Mouse (Mus musculus) heart, embryonic 12.5 days (tissue): Measurements from ENCODE around the gene Nav1. TPM values are rescaled to one million over a fixed set of nuclear protein-coding genes. Genes with fewer than 3 reads are reported as not detected.

ENCODE experiments used
- ATAC-seq: fragments of 200-750 bp; cut with Nextera tagmentation; 2 replicates; pipeline ENCODE4 v1.8.0; 2017; ENCODE audit warnings: moderate TSS enrichment, moderate library complexity; ENCODE audit not compliant: insufficient number of reproducible peaks, low FRiP score
- H3K27ac ChIP-seq: fragments of 300-500 bp; sonication (generic); 2 replicates; pipeline ENCODE4 v1.5.1; 2016; ENCODE audit warnings: mild to moderate bottlenecking, moderate library complexity; ENCODE audit not compliant: poor library complexity, severe bottlenecking
- H3K27me3 ChIP-seq: fragments of 300-500 bp; sonication (generic); replicated peaks from 2 replicates; pipeline ENCODE4 v1.6.1; 2016; ENCODE audit warnings: mild to moderate bottlenecking, moderate library complexity
- H3K36me3 ChIP-seq: fragments of 300-500 bp; sonication (generic); 2 replicates; pipeline ENCODE4 v1.6.1; 2016; ENCODE audit warnings: mild to moderate bottlenecking, moderate library complexity
- H3K4me1 ChIP-seq: fragments of 300-500 bp; sonication (generic); replicated peaks from 2 replicates; pipeline ENCODE4 v1.6.1; 2016; ENCODE audit warnings: mild to moderate bottlenecking
- H3K4me2 ChIP-seq: fragments of 300-500 bp; sonication (generic); 2 replicates; pipeline ENCODE4 v1.6.1; 2016; ENCODE audit warnings: mild to moderate bottlenecking, moderate library complexity
- H3K4me3 ChIP-seq: fragments of 300-500 bp; sonication (generic); 2 replicates; pipeline ENCODE4 v1.5.1; 2016; ENCODE audit warnings: mild to moderate bottlenecking
- H3K9ac ChIP-seq: fragments of 300-500 bp; sonication (generic); 2 replicates; pipeline ENCODE4 v1.6.1; 2016; ENCODE audit warnings: mild to moderate bottlenecking, moderate library complexity
- H3K9me3 ChIP-seq: fragments of 300-500 bp; sonication (generic); replicated peaks from 2 replicates; pipeline ENCODE4 v1.6.1; 2016; ENCODE audit warnings: mild to moderate bottlenecking, moderate library complexity
- WGBS: fragments of 180-500 bp; shearing (Covaris S2); methylation state at CpG from one replicate; pipeline ENCODE4 v1.1.7; 2016; 5-methylcytosine and 5-hydroxymethylcytosine counted together
- polyA plus RNA-seq: library from polyadenylated mRNA; unstranded; fragments of >200 nt; fragmentation: Nextera tagmentation; extraction: Ambion mirVana; gene quantifications from 2 replicates; pipeline ENCODE4 v1.2.1, GENCODE M21; 2016

Gene Nav1
- polyA plus RNA-seq, 1 experiment from 2014 or later = 38.9 TPM

DNA sequence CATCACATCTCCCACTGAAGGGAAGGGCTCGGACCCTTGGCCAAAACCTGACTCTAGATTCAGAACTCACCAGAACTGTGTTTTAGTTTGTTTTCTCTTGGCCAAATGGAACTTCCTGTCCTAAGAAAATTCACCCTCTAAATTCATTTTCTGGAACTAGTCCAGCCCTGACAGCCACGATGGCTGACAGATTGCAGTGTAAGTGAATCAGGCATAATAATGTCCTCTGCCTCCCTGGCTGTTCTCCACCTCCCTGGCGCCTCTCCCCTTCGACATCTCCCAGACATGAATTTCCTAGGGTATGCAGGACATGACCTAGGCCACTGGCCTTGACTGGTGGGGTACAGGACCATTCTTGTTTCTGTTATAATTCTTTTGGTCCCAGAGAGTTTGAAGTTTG, 144.8 kb downstream of the Nav1 start:
- Histone ChIP-seq H3K27me3 (no peaks in the 10 kb centered on the region), H3K9ac (no peak overlapping the region), H3K4me1 (peaks cover 11% of the 10 kb centered on the region), H3K4me2 (no peak overlapping the region), H3K4me3 (no peak overlapping the region), H3K9me3 (no peaks in the 10 kb centered on the region), H3K36me3 (peaks cover 94% of the 10 kb centered on the region), H3K27ac (peak overlapping the region; percentile 55; the same call in 1 of the 2 replicates)
- WGBS = 53% methylated on average over 4 of the region's 4 CpGs
- no peak for ATAC-seq

DNA sequence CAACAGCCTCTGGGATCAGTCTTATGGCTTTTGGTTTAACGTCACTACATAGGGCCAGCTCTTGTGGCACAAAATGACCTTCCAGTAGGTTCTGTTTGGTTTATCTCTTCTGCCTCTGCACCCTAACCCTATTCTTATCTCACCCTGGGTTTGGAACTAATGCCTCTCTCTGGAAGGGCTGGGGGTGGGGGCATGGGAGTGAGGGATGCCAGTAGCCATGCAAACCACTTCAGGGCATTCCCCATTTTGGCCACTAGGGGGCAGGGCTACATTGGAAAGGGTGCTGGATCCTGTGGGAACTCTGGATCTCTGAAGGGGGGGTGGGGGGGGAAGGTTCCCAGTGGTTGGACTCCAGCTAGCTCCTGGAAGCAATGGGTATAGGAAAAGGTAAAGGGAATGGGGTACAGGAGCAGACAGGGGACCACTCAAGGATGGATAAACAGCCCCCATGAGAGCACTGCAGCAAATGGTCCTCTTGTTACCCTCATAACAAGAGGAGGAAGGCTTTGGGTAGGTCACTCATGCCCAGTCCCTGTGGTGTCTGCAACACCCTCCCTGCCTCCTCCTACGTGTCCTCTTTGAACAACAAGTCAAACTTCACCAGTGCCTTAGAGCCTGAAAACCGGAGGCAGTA, 145.9 kb downstream of the Nav1 start:
- no peak for ATAC-seq
- Histone ChIP-seq H3K4me3 (no peak overlapping the region), H3K27me3 (no peaks in the 10 kb centered on the region), H3K4me1 (peaks cover 11% of the 10 kb centered on the region), H3K27ac (no peak overlapping the region), H3K9ac (no peak overlapping the region; the same call in 1 of the 2 replicates), H3K4me2 (no peak overlapping the region), H3K9me3 (no peaks in the 10 kb centered on the region), H3K36me3 (peaks cover 94% of the 10 kb centered on the region)
- WGBS = 69% methylated on average over 3 of the region's 3 CpGs

DNA sequence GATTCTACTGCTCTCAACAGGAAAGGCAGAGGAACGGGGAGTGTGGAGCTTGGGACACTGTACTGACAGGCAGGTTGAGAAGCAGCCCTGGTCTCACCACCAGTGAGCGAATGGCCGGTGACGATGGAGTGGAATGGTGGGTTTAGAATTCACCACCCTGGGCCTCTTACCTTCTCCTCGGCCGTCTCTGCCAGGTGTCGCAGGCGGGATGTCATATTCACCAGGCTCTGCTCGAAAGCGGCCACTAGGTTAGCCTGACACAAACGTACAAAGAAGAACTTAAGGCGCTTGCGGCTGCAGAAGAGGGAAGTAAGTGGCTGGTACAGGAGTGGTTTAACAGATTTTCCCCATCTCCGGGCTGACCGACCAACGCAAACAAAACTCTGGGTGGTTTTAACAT, 146.6 kb downstream of the Nav1 start:
- no peak for ATAC-seq
- Histone ChIP-seq H3K4me2 (no peak overlapping the region), H3K27me3 (no peaks in the 10 kb centered on the region), H3K27ac (no peak overlapping the region), H3K9me3 (no peaks in the 10 kb centered on the region), H3K4me3 (no peak overlapping the region), H3K4me1 (peaks cover 11% of the 10 kb centered on the region), H3K36me3 (peaks cover 94% of the 10 kb centered on the region), H3K9ac (no peak overlapping the region)
- WGBS = 90% methylated on average over 16 of the region's 16 CpGs

DNA sequence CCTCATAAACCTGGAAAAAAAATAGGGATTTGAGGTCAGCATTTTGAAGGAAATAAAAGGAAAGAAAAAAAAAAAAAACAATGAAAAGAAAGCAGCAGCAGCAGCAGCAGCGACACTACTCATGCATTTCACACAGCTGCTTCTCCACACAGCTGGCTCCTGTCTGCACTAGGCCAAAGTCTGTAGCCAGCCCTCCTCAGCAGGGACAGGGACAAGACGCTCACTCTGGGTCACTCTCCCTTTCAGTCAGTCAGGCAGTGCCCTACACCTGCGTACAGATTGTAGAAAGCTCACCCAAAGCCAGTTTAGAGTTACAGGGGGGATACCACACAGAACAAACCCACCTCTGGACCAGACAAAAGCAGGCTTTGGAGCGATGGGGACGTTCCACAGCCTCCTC, 149.2 kb downstream of the Nav1 start:
- Histone ChIP-seq H3K27ac (no peak overlapping the region), H3K36me3 (peaks cover 92% of the 10 kb centered on the region), H3K27me3 (no peaks in the 10 kb centered on the region), H3K9ac (no peak overlapping the region), H3K4me1 (peaks cover 11% of the 10 kb centered on the region), H3K4me2 (no peak overlapping the region), H3K9me3 (no peaks in the 10 kb centered on the region), H3K4me3 (no peak overlapping the region)
- no peak for ATAC-seq
- 83% methylated on average over 5 of the region's 5 CpGs for WGBS

DNA sequence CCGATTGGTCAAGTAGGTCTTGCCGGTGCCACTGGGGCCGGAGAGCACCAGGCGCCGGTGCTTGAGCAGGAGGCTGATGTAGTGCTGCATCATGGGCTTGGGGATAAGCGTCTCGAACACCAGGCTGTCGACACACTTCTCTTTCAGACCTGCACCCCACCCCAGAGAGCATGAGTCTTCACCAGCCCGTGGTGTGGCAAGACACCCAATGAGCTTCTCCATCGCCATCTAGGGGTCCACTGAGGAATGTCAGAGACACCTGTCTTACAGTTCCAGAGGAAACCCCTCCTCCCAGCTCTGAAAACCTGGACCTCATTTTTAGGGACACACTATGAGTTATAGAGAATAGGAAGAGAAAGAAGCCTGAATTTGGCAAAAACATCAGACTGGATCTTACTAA, 154.8 kb downstream of the Nav1 start:
- no peaks in the 10 kb centered on the region for H3K4me1 ChIP-seq
- no peak overlapping the region for H3K27ac ChIP-seq
- WGBS = 63% methylated on average over 10 of the region's 10 CpGs
- H3K27me3 ChIP-seq = no peaks in the 10 kb centered on the region
- no peak overlapping the region for H3K4me3 ChIP-seq
- no peak for ATAC-seq
- no peak overlapping the region for H3K9ac ChIP-seq
- H3K36me3 ChIP-seq = peaks cover 89% of the 10 kb centered on the region
- H3K9me3 ChIP-seq = no peaks in the 10 kb centered on the region
- H3K4me2 ChIP-seq = no peak overlapping the region

DNA sequence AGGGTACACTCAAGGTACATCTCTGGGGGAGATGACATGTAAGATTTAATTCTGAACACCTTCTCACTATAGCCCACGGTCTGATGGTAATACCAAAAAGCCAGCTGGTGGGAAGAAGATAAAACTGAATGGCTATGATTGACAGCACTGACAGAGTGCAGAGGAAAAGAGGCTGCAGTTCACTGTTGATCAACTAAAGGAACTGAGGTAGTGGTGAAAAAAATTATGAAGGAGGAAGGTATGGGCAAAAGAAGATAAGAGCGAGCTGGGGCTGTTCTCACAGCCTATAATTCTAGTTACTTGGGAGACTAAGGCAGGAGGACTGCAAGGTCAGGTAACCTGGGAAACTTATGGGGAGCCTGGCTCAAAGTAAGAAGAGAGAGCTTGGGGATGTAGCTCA, 155.7 kb downstream of the Nav1 start:
- no peaks in the 10 kb centered on the region for H3K9me3 ChIP-seq
- no peak overlapping the region for H3K4me3 ChIP-seq
- H3K9ac ChIP-seq = no peak overlapping the region
- no peak overlapping the region for H3K27ac ChIP-seq
- WGBS = 78% methylated on average over 2 of the region's 2 CpGs
- no peaks in the 10 kb centered on the region for H3K4me1 ChIP-seq
- no peak for ATAC-seq
- H3K27me3 ChIP-seq = no peaks in the 10 kb centered on the region
- peaks cover 85% of the 10 kb centered on the region for H3K36me3 ChIP-seq
- H3K4me2 ChIP-seq = no peak overlapping the region

DNA sequence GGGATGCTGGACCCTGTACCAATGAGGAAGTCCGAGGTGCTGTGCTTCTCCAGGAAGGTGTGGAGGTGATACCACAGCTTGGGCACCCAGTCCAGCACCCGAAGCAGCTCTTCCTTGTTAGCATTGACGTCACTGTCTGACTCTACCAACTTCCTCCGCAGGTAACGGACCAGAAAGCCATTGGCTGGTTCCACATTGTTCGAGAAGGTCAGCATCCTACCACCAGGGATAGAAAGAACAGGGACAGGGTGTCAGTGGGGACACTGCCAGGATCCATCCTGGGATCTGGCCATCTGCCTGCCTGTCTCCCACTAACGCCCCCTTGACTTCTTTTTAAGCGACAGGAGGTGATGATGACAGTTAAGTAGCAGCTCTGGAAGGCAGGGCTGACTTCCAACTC, 157.2 kb downstream of the Nav1 start:
- Histone ChIP-seq H3K27me3 (no peaks in the 10 kb centered on the region), H3K4me2 (no peak overlapping the region), H3K27ac (no peak overlapping the region), H3K4me3 (no peak overlapping the region), H3K36me3 (peaks cover 84% of the 10 kb centered on the region), H3K9ac (no peak overlapping the region), H3K9me3 (no peaks in the 10 kb centered on the region), H3K4me1 (no peaks in the 10 kb centered on the region)
- ATAC-seq = no peak
- 82% methylated on average over 8 of the region's 8 CpGs for WGBS

DNA sequence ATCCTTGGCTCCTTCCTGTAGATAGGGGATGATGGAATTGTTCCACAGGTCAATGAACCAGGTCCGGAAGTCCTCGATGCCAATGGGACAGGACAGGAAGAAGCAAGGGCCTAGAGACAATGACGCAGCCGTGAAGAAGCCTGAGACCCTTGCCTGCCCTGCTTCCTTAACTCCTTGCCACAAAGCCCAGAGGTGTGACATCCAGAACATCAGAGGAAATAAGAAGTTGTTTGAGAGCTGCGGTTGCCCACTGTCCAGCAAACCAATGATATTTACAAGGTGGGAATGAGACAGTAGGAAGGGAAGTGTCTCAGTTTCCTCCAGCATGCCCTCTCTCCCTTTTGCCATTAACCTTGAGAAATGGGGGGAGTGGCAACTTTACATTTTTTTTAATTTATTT, 158.2 kb downstream of the Nav1 start:
- 88% methylated on average over 5 of the region's 5 CpGs for WGBS
- no peaks in the 10 kb centered on the region for H3K27me3 ChIP-seq
- no peaks in the 10 kb centered on the region for H3K4me1 ChIP-seq
- no peak for ATAC-seq
- no peak overlapping the region for H3K27ac ChIP-seq
- peaks cover 81% of the 10 kb centered on the region for H3K36me3 ChIP-seq
- no peak overlapping the region for H3K4me2 ChIP-seq
- no peak overlapping the region for H3K9ac ChIP-seq
- no peaks in the 10 kb centered on the region for H3K9me3 ChIP-seq
- no peak overlapping the region for H3K4me3 ChIP-seq

DNA sequence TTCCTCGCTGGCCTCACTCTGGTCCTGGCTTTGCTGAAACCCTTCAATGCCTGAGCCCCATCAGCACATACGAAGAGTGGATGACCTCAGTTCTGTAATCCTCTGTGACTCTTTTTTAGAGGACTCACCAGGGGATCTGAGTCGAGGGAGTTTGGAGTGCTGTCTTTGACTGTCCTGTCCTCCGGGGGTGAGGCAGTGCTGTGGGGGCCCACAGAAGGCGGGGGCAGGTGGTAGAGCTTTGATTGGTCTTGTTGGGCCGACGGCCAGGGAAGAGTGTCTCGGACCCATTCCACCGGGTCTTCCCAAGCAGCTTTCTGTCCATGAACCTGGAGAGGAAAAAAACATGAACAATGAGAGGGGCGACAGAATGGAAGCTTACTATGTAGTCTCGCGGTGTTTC, 163.6 kb downstream of the Nav1 start:
- no peak overlapping the region for H3K9ac ChIP-seq
- WGBS = 86% methylated on average over 12 of the region's 12 CpGs
- no peak overlapping the region for H3K4me3 ChIP-seq
- no peak overlapping the region for H3K27ac ChIP-seq
- H3K36me3 ChIP-seq = peaks cover 80% of the 10 kb centered on the region
- no peaks in the 10 kb centered on the region for H3K27me3 ChIP-seq
- no peaks in the 10 kb centered on the region for H3K9me3 ChIP-seq
- H3K4me1 ChIP-seq = no peaks in the 10 kb centered on the region
- no peak overlapping the region for H3K4me2 ChIP-seq
- ATAC-seq = no peak

DNA sequence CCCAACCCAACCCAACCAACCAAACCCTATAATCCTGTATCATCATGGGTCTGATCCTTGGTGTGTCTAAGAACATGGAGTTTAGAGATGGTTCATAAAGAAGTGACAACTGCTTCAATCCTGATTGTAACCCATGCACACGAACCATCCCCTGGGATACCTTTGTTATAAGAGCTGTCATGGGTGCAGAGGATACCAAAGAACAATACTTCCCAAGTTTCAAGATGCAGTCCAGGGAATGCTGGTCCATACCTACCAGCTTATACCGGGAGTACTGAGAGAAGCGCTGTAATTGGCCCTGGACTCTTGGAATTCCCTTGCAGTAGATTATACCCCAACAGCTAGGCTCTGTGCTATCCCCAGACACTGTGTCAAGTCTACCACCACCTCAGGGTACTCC, 165.2 kb downstream of the Nav1 start:
- 89% methylated on average over 3 of the region's 3 CpGs for WGBS
- Histone ChIP-seq H3K36me3 (peaks cover 83% of the 10 kb centered on the region), H3K27ac (no peak overlapping the region)

DNA sequence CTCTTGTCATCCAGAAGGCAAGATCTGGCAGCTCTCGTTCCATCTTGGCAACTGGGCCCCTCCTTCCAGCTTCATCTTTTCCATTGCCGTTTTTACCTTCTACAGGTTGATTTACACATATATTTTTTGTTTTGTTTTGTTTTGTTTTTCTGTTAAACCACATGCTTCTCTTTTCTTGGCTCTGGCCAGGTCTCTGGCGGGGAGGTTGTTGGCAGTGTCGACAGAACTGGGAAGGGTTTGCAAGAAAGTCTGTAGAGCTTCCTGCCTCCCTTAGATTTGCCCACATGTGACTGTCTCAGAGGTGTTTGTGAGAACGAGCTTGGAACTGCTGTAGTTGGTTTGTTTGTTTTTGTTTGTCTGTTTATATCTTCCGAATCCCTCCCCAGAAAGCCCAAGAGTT, 166.1 kb downstream of the Nav1 start:
- H3K9ac ChIP-seq = no peak overlapping the region
- no peaks in the 10 kb centered on the region for H3K27me3 ChIP-seq
- no peak overlapping the region for H3K4me3 ChIP-seq
- no peak for ATAC-seq
- no peaks in the 10 kb centered on the region for H3K9me3 ChIP-seq
- H3K4me2 ChIP-seq = no peak overlapping the region
- H3K27ac ChIP-seq = no peak overlapping the region
- H3K36me3 ChIP-seq = peaks cover 76% of the 10 kb centered on the region
- peaks cover 5% of the 10 kb centered on the region for H3K4me1 ChIP-seq
- WGBS = 84% methylated on average over 6 of the region's 6 CpGs

More for the DNA sequence above, 165.2 kb downstream of the Nav1 start:
- H3K9me3 ChIP-seq = no peaks in the 10 kb centered on the region
- no peak overlapping the region for H3K4me3 ChIP-seq
- no peaks in the 10 kb centered on the region for H3K4me1 ChIP-seq
- H3K9ac ChIP-seq = no peak overlapping the region
- ATAC-seq = no peak
- no peaks in the 10 kb centered on the region for H3K27me3 ChIP-seq
- no peak overlapping the region for H3K4me2 ChIP-seq

DNA sequence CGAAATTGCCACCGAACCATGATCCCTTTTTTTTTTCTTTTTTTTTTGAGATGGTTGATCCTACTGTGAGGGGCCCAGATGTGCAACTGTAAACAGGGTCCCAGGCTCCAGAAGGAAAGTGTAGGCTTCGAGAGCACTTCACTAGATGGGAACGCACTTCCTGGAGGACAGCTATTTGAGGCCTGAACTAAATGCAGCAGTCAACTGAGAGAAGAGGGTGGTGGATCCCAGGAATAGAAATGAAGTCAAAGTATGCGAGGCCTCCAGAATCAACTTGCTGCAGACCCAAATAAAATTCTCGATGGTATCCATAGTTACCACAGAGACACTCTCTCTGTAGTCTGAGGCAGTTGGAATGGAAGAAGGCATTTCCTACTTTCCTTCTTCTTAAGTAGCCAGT, 168.3 kb downstream of the Nav1 start:
- no peak overlapping the region for H3K27ac ChIP-seq
- no peaks in the 10 kb centered on the region for H3K27me3 ChIP-seq
- no peak for ATAC-seq
- no peak overlapping the region for H3K4me3 ChIP-seq
- 79% methylated on average over 6 of the region's 6 CpGs for WGBS
- H3K4me2 ChIP-seq = no peak overlapping the region
- no peak overlapping the region for H3K9ac ChIP-seq
- H3K4me1 ChIP-seq = peaks cover 17% of the 10 kb centered on the region
- peaks cover 61% of the 10 kb centered on the region for H3K36me3 ChIP-seq
- H3K9me3 ChIP-seq = no peaks in the 10 kb centered on the region
